Mouse (Mus musculus): ENCODE data around the gene Dynll1. TPM values are rescaled to one million over a fixed set of nuclear protein-coding genes. Genes with fewer than 3 reads are reported as not detected.

Dynll1 gene
- 245 TPM for polyA plus RNA-seq (2014; fragmentation: Illumina TruSeq; extraction: RNeasy Lipid Tissue Mini Kit (QIAGEN cat#74804); ENCODE audit: low read depth, low replicate concordance)

DNA sequence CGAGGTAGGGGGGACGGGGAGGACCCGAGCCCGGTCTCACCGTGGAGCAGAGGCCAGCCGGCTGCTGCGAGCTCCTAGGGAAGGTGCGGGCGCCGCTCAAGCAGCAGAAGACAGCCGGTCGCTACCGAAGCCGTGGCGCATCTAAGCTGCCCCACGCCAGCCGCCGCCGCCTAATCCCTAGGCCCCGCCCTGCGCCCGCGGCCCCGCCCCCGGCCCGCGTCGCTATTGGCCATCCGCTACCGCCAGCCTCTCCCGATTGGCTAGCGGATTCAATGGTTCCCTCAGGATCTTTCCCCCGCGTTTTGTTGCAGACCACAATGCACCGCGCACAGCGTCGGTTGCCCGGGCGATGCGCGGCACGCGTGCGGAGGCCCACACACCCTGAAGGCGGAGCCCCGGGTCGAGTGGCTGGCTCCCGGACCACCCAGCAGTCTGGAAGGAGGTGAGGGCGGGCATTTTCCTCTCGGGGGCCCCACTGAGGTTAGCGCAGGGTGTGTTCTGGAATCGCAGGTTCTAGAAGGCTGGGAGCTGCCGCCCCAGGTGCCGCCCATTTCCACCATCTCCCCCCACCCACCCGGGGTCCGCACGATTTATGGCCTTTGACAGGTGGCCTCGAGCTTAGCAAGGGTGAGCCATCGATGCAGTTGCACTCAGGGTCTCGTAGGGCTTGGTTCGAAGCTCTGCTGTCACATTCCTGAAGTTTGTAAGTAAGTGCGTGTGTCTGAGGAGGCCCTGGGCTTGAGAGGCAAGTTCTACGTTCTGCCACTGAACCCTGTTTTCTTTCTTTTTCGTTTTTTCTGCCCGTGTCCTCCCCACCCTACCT lies at the start of gene Dynll1:
Gene Dynll1 (minus strand): TSS at position 208 of the 823 bp plus-strand sequence.

DNA sequence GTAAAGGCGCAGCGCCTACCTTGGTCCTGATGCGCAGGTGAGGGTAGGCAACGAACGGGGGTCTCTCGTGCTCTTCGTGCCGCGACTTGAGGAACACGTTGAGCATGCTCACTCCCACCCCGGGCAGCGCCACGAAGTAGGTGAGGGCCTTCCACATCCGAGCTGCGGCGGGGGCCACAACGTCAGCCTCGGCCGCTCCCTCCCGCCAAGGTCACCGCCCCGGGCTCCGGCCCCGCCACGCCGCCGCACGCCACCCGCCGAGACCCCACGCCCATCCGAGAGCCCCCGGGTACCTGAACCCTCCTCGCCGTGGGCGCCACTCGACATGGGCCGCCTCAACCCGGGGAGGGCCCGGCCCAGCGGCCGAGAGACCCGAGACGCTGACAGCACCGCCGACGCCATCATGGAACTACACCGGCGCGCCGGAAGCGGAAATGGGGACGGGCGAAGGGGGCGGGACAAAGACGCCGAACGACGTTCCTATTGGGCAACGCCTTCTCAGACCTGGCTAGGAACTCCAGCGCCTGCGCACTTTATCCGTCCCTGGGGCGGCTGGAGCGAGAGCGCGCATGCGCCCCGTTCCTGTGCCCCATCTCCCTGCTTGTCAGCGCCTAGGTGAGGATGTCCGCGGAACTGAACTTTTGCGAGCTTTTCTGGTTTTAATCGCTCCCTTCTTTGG lies 47.9 kb upstream of the Dynll1 start, which contains the start of gene Cox6a1:
Gene Cox6a1 (minus strand): TSS at position 436 of the 679 bp plus-strand sequence.

DNA sequence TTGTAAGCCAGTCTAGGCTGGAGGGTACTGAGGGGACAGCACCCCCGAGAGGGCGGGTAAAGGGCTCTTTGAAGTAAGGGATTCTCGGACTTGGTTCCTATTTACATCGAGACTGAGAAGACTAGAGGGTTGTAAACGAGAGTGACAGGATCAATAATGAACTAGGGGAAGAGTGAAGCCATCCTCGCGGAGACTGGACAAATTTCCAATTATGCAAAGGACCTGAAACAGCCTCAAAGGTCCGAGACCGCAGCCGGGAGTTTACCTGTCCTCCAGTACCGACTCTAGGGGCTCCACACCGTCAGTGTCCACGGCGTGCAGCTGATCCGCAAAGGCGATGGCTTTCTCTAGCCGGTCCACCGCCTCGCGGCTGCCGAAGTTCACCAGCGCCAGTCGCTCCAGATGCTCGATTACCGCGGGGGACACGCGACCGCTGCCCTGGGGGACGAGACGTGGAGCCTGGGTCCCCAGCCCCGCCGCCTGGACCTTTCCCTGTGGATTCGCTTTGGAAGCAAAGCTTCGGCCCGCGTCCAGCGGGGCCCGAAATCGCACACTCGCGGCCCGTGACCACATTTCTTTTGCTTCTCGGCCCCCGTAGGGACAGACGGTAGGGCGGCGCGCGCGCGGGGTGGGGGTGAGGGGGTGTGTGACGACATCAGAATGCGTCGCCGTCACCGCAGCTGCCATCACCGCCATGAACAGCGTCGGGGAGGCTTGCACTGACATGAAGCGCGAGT lies 39.9 kb upstream of the Dynll1 start, which contains the start of the genes Gatc and Triap1:
Gene Gatc (minus strand): TSS at position 602 of the 737 bp plus-strand sequence.
Gene Triap1 (plus strand): TSS at position 649 of the 737 bp plus-strand sequence.

DNA sequence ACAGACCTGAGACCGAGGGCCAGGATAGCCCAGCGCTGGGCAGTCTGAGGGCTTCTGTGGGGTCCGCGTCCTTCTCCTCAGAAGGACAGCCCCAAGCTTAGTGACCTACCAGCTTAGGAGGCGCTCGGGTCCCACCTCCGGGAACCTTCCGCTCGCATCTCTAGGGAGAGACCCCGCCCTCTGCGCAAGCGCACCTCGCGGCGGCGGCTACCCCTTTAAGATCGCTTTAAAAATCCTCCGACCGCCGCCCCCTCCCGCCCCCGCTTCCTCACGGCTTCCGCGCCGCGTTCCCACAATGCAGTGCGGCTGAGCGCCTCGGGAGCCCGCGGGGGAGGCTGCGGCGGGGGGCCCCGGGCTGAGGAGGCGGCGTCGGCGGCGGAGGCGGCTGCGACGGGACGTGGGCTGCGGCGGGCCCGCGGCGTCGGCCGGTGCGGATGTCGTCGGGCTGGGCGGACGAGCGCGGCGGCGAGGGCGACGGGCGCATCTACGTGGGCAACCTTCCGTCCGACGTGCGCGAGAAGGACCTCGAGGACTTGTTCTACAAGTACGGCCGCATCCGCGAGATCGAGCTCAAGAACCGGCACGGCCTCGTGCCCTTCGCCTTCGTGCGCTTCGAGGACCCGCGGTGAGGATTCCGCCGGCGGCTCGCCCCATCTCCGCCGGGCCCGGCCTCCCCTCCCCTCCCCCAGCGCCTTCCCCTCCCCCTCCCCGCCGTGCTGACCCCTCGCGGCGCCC lies 26.2 kb upstream of the Dynll1 start, which contains the start of gene Srsf9:
Gene Srsf9 (plus strand): TSS at position 303 of the 735 bp plus-strand sequence.

DNA sequence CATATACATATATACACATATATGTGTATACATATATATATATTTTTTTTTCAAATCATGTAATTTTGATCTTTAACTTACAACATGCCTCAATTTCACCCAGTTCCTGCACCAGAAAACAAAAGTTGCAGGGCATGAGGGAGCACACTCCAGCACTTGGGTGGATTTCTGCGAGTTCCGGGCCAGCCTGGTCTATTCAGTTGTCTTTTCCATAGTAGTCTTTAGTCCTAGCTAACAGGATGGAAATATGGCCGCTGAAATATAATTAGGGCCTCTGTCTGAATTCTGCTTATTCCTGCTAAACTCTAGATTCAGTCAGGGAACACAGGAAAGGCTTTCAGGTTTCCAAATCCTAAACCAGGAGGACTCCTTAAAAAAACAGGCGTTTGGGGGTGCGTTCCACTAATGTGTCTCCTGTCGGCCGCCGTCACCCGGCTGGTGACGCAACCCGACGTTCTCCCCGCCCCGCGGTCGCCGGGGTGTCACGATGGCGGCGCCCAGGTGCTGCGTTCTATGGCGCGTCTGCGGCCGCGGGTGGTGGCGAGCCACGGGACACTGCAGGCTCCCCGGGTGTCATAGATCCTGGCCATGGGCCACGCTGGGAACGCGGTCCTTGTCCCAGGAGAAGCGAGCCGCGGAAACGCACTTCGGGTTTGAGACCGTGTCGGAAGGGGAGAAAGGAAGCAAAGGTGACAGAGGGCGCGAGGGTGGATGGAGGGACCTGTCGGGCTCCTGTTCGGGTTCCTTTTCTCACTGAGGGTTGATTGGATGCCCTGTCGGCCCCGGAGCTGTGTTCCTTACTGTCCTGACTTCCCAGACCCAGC lies 21.4 kb downstream of the Dynll1 start, which contains the start of gene Coq5:
Gene Coq5 (plus strand): TSS at position 441 of the 824 bp plus-strand sequence.

DNA sequence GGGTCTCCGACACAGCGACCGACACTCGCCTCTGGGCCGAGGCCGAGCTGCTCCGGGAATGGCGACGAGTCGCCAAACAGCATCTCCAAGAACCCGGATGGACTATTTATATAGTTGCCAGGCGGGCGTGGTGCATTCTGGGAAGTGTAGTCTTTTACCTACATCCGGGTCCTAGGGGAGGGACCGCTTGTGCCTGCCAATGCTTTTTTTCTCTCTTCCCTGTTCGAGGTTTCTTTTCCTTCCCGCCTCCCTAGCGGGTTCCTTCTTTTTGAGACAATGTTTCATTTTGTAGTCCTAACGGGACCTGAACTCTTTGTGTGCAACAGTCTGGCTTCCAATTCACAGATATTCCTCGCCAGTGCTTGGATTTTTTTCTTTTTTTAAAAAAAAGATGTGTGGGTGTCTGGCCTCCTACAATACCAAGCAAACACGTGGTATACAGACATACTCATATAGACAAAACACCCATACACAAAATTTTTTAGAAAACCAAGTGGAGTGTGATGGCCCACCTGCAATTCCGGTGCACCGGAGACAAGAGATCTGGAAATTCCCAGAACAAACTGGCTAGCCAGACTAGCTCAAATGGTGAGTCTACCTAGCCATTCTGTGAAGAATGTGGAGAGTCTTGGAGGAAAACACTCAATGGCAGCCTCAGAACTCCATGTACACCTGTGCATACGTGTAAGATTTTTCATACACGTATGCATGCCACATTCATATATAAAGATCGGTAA lies 27.8 kb downstream of the Dynll1 start, which contains the start of gene Rnf10:
Gene Rnf10 (minus strand): TSS at position 87 of the 737 bp plus-strand sequence.

Other genes starting within 250 kb of the Dynll1 start
- not detected for gene Gm10401, start 202.7 kb downstream of the Dynll1 start, polyA plus RNA-seq (2014; fragmentation: Illumina TruSeq; extraction: RNeasy Lipid Tissue Mini Kit (QIAGEN cat#74804); ENCODE audit: low read depth, low replicate concordance)
- 67.3 TPM for gene Acads, start 181.7 kb downstream of the Dynll1 start, polyA plus RNA-seq (2014; fragmentation: Illumina TruSeq; extraction: RNeasy Lipid Tissue Mini Kit (QIAGEN cat#74804); ENCODE audit: low read depth, low replicate concordance)
- 56.1 TPM for gene Unc119b, start 166.0 kb downstream of the Dynll1 start, polyA plus RNA-seq (2014; fragmentation: Illumina TruSeq; extraction: RNeasy Lipid Tissue Mini Kit (QIAGEN cat#74804); ENCODE audit: low read depth, low replicate concordance)
- gene Mlec, start 142.8 kb downstream of the Dynll1 start, polyA plus RNA-seq (2014; fragmentation: Illumina TruSeq; extraction: RNeasy Lipid Tissue Mini Kit (QIAGEN cat#74804); ENCODE audit: low read depth, low replicate concordance), result 205 TPM
- 3.2 TPM for gene Cabp1, start 106.6 kb downstream of the Dynll1 start, polyA plus RNA-seq (2014; fragmentation: Illumina TruSeq; extraction: RNeasy Lipid Tissue Mini Kit (QIAGEN cat#74804); ENCODE audit: low read depth, low replicate concordance)
- gene Pop5, start 65.2 kb downstream of the Dynll1 start, polyA plus RNA-seq (2014; fragmentation: Illumina TruSeq; extraction: RNeasy Lipid Tissue Mini Kit (QIAGEN cat#74804); ENCODE audit: low read depth, low replicate concordance), result 81.1 TPM
- gene Rnf10, start 28.1 kb downstream of the Dynll1 start, polyA plus RNA-seq (2014; fragmentation: Illumina TruSeq; extraction: RNeasy Lipid Tissue Mini Kit (QIAGEN cat#74804); ENCODE audit: low read depth, low replicate concordance), result 150 TPM
- 28.2 TPM for gene Coq5, start 21.3 kb downstream of the Dynll1 start, polyA plus RNA-seq (2014; fragmentation: Illumina TruSeq; extraction: RNeasy Lipid Tissue Mini Kit (QIAGEN cat#74804); ENCODE audit: low read depth, low replicate concordance)
- gene Srsf9, start 26.2 kb upstream of the Dynll1 start, polyA plus RNA-seq (2014; fragmentation: Illumina TruSeq; extraction: RNeasy Lipid Tissue Mini Kit (QIAGEN cat#74804); ENCODE audit: low read depth, low replicate concordance), result 54.0 TPM
- 20.5 TPM for gene Gatc, start 40.2 kb upstream of the Dynll1 start, polyA plus RNA-seq (2014; fragmentation: Illumina TruSeq; extraction: RNeasy Lipid Tissue Mini Kit (QIAGEN cat#74804); ENCODE audit: low read depth, low replicate concordance)
- 43.0 TPM for gene Triap1, start 40.2 kb upstream of the Dynll1 start, polyA plus RNA-seq (2014; fragmentation: Illumina TruSeq; extraction: RNeasy Lipid Tissue Mini Kit (QIAGEN cat#74804); ENCODE audit: low read depth, low replicate concordance)
- 608 TPM for gene Cox6a1, start 48.0 kb upstream of the Dynll1 start, polyA plus RNA-seq (2014; fragmentation: Illumina TruSeq; extraction: RNeasy Lipid Tissue Mini Kit (QIAGEN cat#74804); ENCODE audit: low read depth, low replicate concordance)
- gene Msi1, start 128.6 kb upstream of the Dynll1 start, polyA plus RNA-seq (2014; fragmentation: Illumina TruSeq; extraction: RNeasy Lipid Tissue Mini Kit (QIAGEN cat#74804); ENCODE audit: low read depth, low replicate concordance), result 1.9 TPM
- not detected for gene Pla2g1b, start 165.3 kb upstream of the Dynll1 start, polyA plus RNA-seq (2014; fragmentation: Illumina TruSeq; extraction: RNeasy Lipid Tissue Mini Kit (QIAGEN cat#74804); ENCODE audit: low read depth, low replicate concordance)
- gene Sirt4, start 183.7 kb upstream of the Dynll1 start, polyA plus RNA-seq (2014; fragmentation: Illumina TruSeq; extraction: RNeasy Lipid Tissue Mini Kit (QIAGEN cat#74804); ENCODE audit: low read depth, low replicate concordance), result 37.6 TPM
- gene Pxn, start 205.7 kb upstream of the Dynll1 start, polyA plus RNA-seq (2014; fragmentation: Illumina TruSeq; extraction: RNeasy Lipid Tissue Mini Kit (QIAGEN cat#74804); ENCODE audit: low read depth, low replicate concordance), result 83.9 TPM